Mouse (Mus musculus) ovary, adult 18-20 months (tissue): ENCODE data around the gene Neu2.

Experiments
- DNase-seq: peaks from one replicate; pipeline ENCODE4 v3.0.0; 2022; ENCODE audit warnings: low spot score, mixed read lengths

The Neu2 gene

GRCm38 (mm10) chr1:87537008-87537407, 27.3 kb downstream of the Neu2 start:
- no peak for DNase-seq

GRCm38 (mm10) chr1:87541614-87542013, 31.9 kb downstream of the Neu2 start:
- no peak for DNase-seq

- no peak for DNase-seq
Measured at GRCm38 (mm10) chr1:87551008-87551407, 41.3 kb downstream of the Neu2 start.

GRCm38 (mm10) chr1:87553586-87553985, 43.9 kb downstream of the Neu2 start:
- DNase-seq: no peak

GRCm38 (mm10) chr1:87562967-87563366, 53.3 kb downstream of the Neu2 start:
- no peak for DNase-seq

GRCm38 (mm10) chr1:87565760-87566159, 56.1 kb downstream of the Neu2 start:
- no peak for DNase-seq

- DNase-seq: no peak
Measured at GRCm38 (mm10) chr1:87568398-87568797, 58.7 kb downstream of the Neu2 start.

- DNase-seq: no peak
Measured at GRCm38 (mm10) chr1:87573261-87573660, 63.6 kb downstream of the Neu2 start.

- peak; percentile 45 for DNase-seq
Measured at GRCm38 (mm10) chr1:87573800-87574215, 64.1 kb downstream of the Neu2 start, which contains the start of gene Ngef. Gene Ngef, minus strand, starts transcription at chr1:87573870.

GRCm38 (mm10) chr1:87574353-87574752, 64.7 kb downstream of the Neu2 start:
- no peak for DNase-seq

- peak; percentile 67 for DNase-seq
Measured at GRCm38 (mm10) chr1:87574785-87575184, 65.1 kb downstream of the Neu2 start.

- DNase-seq: no peak
Measured at GRCm38 (mm10) chr1:87578965-87579364, 69.3 kb downstream of the Neu2 start.

- no peak for DNase-seq
Measured at GRCm38 (mm10) chr1:87580824-87581223, 71.1 kb downstream of the Neu2 start.

GRCm38 (mm10) chr1:87589162-87589561, 79.5 kb downstream of the Neu2 start:
- DNase-seq: no peak

- no peak for DNase-seq
Measured at GRCm38 (mm10) chr1:87589980-87590379, 80.3 kb downstream of the Neu2 start.

GRCm38 (mm10) chr1:87594261-87594660, 84.6 kb downstream of the Neu2 start:
- DNase-seq: no peak

GRCm38 (mm10) chr1:87594671-87595070, 85.0 kb downstream of the Neu2 start:
- DNase-seq: no peak

- no peak for DNase-seq
Measured at GRCm38 (mm10) chr1:87600533-87600932, 90.8 kb downstream of the Neu2 start.

- no peak for DNase-seq
Measured at GRCm38 (mm10) chr1:87601801-87602200, 92.1 kb downstream of the Neu2 start.

GRCm38 (mm10) chr1:87603389-87603788, 93.7 kb downstream of the Neu2 start:
- DNase-seq: no peak

GRCm38 (mm10) chr1:87605296-87605695, 95.6 kb downstream of the Neu2 start:
- DNase-seq: no peak

- no peak for DNase-seq
Measured at GRCm38 (mm10) chr1:87607385-87608091, 97.8 kb downstream of the Neu2 start.

- DNase-seq: no peak
Measured at GRCm38 (mm10) chr1:87608416-87609046, 98.8 kb downstream of the Neu2 start.
